Mouse (Mus musculus) heart, adult 2 months (tissue): ENCODE measurements around the gene Gucy2c.

Source experiments
- CTCF ChIP-seq: fragments of 200-600 bp; IDR thresholded peaks from 2 replicates; pipeline ENCODE4 v1.8.1; 2022; ENCODE audit warnings: antibody characterized with exemption, mild to moderate bottlenecking, moderate library complexity
- EP300 ChIP-seq: fragments of 200-500 bp; IDR thresholded peaks from 2 replicates; pipeline ENCODE4 v1.6.1; 2011; ENCODE audit warnings: low read depth, low read length, control low read depth; ENCODE audit not compliant: insufficient read depth

GRCm38 (mm10) chr6:136817549-136817948 is 36.0 kb upstream of the Gucy2c start:
- no peak for TF ChIP-seq CTCF
- no peak for TF ChIP-seq EP300
